Mouse (Mus musculus) megakaryocyte-erythroid progenitor cell, adult 5-6 weeks (primary cell): Measurements from ENCODE around the gene Zfp583. TPM values are rescaled to one million over a fixed set of nuclear protein-coding genes. Genes with fewer than 3 reads are reported as not detected.
"Not testable (repeated sequence)": the region's sequence is repeated elsewhere in the genome, so short reads cannot be mapped to it uniquely, and the experiment has no call there.

Experiments used
- ATAC-seq: replicated peaks from 2 replicates; pipeline ENCODE4 v1.8.0; 2016; ENCODE audit warnings: mild to moderate bottlenecking, inconsistent platforms; ENCODE audit not compliant: severe bottlenecking, poor library complexity, low FRiP score, low TSS enrichment
- total RNA-seq, 2 experiments: library from RNA; stranded (forward) in 1 of 2; stranded (reverse) in 1 of 2; fragments of 200-1000, 215-1000 nt in 1 of 2; fragments of >200 nt in 1 of 2; fragmentation: Nextera tagmentation in 1 of 2; gene quantifications; 2 replicates each; pipeline ENCODE4 v1.2.3; 2014 to 2017

Zfp583 gene
- total RNA-seq, 2 experiments from 2014 or later, result 2.5 to 5.2 TPM

DNA sequence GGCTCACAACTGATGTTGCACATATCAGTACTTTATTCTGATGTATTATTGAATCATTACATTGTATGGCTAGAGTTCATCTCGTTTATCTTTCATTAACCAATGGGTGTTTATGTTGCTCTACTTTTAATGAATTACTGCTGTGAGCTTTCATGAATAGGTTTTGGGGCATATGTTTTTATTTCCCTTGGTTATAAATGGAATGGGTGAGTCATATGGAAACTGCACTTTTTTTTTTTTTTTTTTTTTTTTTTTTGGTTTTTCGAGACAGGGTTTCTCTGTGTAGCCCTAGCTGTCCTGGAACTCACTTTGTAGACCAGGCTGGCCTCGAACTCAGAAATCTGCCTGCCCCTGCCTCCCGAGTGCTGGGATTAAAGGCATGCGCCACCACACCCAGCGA lies 40.0 kb downstream of the Zfp583 start:
- not testable (repeated sequence) for ATAC-seq

DNA sequence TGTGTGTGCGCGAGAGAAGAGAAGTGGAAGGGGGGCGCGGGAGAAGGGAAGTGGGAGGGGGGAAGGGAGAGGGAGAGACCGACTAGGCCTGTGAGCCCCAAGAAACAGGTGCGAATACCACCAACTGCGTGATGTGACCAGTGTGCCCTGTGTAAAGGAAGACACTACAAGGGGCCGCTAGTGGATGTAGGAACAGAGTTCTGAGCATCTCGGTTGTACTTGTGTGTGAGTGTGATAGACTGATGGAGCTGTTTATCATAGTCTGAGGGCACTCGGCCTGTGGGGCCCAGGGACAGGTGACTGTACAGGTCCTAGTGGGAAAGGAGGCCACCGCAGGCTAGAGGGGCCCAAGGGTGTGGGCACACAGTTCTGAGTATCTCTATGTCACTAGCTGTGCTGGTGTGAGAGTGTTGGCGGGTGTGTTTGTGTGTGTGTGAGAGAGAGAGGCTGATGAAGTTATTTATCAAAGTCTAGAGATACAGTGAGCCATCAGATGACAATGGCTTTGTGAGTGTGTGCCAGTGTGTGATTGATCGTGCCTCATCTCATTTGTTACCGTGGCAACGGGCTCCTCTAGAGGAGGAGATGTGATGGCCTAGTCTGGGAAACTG lies 44.1 kb downstream of the Zfp583 start:
- ATAC-seq, result 0 out of 2 replicates have a peak, but pooled peaks have one; percentile 3

DNA sequence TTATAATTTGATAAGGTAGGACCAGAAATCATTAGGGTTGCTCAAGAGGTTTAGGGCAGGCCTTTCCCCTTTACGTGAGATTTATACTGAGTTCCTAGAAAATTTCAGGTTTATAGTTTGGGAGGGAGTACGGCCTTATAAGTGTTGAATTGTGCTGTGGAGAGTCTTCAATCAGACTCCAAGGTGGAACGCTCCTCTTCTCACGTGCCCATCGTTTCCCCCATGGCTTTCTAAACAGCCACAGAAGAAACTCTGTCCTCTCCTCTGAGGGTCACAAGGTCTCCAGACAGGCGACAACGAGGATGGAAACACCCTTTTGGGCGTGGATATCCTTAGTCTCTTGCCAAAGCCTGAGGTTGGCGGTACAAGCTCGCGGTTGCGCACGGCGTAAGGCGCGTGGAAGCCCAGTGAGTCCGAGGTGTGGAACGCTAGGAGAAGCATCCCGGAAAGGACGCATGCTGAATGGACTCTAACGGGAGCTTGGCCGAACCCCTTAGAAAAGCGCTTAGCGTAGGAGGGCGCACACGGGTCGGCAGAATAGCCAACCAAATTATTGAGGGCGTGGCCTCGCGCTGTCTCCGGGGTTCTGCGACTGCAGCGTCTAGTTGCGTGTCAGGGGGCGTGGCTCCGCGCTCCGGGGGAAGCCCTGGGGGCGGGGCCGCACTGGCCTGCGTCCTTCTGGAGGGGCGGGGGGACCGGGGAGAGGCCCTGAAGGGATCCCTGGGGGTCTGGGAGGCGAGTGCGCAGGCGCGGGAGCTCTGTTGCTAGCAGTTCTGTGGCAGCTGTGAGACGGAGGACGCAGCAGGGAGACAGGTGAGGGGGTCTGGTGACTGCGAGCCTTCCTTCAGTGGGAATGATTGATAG lies 45.0 kb downstream of the Zfp583 start, which contains the start of gene Zfp667:
Gene Zfp667, plus strand, starts transcription at position 738 of the 864 bp plus-strand sequence.
- ATAC-seq, result peak; percentile 78

DNA sequence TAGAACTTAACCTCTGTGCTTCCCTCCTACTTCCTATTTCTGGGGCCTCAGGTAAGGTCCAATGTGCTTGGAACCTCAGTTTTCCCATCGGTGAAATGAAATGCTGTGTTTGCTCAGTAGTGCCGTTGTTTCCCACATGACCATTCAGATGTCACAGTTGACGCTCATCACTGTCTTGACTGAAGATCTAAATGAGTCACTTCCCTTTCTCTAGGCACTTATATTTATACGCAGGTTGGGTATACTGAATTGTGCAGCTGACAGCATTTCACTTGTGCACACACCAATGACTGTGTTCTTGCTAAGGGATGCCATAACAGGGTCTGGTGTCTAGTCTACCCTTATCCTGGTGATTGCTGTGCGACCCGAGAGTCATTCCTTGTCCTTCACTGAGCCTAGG lies 45.7 kb downstream of the Zfp583 start:
- no peak for ATAC-seq

DNA sequence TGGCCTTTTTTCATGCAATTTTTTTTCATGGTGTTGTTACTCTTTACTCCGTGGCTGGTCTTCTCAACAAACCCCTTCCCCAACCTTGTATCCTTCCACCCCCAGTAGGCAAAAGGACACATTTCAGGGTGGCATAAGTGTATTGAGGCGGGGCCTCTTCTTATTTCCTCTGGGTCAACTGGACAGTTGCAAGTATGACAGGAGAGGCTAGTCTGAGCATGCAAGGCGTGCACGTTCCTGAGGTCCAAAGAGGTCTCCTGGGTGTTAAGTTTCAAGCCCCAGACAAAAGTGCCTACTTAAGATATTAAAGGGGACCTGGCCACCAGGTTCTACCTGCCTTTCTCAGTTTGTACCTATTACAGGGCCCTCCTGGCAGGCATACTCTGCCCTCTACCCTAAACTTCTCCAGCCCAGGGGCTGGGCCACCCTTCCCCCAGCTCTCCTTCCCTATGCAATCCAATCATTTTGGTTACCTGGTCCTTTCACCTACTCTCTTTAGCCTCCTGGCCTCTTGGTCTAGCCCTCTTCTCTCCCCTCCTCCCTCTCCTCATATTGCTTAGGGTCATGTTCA lies 46.6 kb downstream of the Zfp583 start:
- ATAC-seq, result no peak

DNA sequence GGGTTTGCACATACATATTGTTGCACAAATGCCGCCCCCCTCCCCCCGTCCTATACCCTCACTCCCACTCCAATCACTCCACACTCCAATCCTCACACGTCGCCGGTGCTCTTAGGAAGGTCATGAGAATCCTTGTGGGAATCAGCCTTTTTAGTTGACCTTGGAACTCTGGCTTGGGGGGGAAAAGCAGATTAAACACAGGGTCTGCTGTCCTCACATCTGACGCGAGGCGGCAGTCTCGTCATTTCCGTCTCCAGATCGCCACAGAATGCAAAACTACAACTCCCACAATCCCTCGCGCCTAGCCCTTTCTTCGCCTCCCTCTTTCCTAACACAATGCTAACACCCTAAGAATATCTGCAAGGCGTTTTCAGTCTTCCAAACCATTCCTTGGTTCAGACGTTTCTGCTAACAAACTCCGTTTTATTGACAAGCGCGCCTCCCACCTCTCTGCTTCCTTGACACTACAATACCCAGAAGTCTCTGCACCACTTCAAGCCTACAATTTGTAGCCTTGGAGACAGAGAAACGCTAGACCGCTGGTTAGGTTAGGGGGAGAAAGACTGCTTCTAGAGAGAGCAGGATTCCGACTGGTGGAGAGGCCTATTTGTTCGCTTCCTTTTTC lies 47.5 kb downstream of the Zfp583 start:
- peak; percentile 71 for ATAC-seq

DNA sequence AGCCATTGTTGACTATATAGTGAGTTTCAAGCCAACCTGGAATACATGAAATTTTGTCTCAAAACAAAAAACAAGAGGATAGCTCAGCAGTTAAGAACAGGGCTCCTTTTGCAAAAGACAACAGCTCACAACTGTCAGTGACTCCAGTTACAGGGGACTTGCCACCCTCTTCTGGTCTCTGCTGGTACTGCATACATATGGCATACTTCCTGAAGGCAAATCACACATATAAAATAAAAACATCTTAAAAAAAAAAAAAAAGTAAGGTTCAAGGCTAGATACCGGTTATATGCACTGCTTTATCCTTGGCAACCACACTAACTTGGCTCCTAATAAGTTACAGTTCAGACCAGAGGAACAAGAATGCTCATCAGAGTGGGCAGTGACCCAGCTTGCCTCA lies 48.3 kb downstream of the Zfp583 start:
- peak; percentile 40 for ATAC-seq

DNA sequence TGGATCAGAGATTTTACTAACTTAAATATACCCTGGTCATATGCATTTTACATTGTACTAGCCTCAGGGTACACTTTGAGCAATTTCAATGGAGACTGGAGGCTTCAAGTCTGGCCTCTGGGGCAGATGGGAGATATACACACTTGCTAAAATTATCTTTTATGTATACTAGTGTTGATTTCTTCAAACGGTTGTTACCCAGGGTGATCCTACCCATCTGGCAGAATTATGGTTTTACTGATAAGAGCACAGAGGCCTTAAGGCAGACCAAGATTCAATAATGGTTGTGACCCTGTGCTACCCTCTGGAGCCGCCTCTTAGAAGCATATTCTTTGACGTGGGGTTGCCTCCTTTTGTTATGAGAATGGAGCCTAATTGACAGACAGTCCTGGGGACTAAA lies 53.2 kb downstream of the Zfp583 start:
- ATAC-seq, result peak; percentile 90

DNA sequence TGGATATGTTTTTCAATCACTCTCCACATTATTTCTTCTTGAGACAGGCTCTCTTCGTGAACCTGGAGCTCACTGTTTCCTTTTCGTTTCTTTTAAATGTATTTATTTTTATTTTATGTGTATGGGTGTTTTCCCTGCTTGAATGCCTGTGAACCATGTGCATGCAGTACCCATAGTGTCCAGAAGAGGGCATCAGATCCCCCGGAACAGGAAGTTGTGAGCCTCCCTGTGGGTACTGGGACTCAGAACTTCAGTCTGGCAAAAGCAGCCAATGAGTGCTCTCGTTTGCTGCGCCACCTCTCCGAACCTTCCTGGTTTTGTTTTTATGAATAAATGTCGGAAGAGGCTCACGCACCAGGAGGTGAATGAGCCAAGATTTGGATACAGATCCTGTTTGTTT lies 65.4 kb downstream of the Zfp583 start:
- peak; percentile 77 for ATAC-seq

Other genes starting within 250 kb of the Zfp583 start
- gene Zfp787, start 175.3 kb downstream of the Zfp583 start, total RNA-seq (2014; fragmentation: Nextera tagmentation), result 21.9 and 43.6 TPM in 2 replicates
- 16.7 and 17.3 TPM in 2 replicates for gene Zfp787, start 175.3 kb downstream of the Zfp583 start, total RNA-seq (2017)
- 4.1 and 11.9 TPM in 2 replicates for gene Zfp444, start 159.1 kb downstream of the Zfp583 start, total RNA-seq (2014; fragmentation: Nextera tagmentation)
- gene Zfp444, start 159.1 kb downstream of the Zfp583 start, total RNA-seq (2017), result 21.9 and 22.6 TPM in 2 replicates
- gene Galp, start 134.2 kb downstream of the Zfp583 start, total RNA-seq (2014; fragmentation: Nextera tagmentation), result not detected in 2 replicates
- gene Galp, start 134.2 kb downstream of the Zfp583 start, total RNA-seq (2017), result not detected in 2 replicates
- gene Zscan5b, start 109.0 kb downstream of the Zfp583 start, total RNA-seq (2014; fragmentation: Nextera tagmentation), result not detected in 2 replicates
- not detected in 2 replicates for gene Zscan5b, start 109.0 kb downstream of the Zfp583 start, total RNA-seq (2017)
- gene Epp13, start 78.6 kb downstream of the Zfp583 start, total RNA-seq (2014; fragmentation: Nextera tagmentation), result not detected in 2 replicates
- not detected in 2 replicates for gene Epp13, start 78.6 kb downstream of the Zfp583 start, total RNA-seq (2017)
- gene Zfp667, start 44.7 kb downstream of the Zfp583 start, total RNA-seq (2014; fragmentation: Nextera tagmentation), result 2.5 and 3.5 TPM in 2 replicates
- gene Zfp667, start 44.7 kb downstream of the Zfp583 start, total RNA-seq (2017), result 2.5 and 4.7 TPM in 2 replicates
- 0.11 and 0.87 TPM in 2 replicates for gene Gm3854, start 12.5 kb upstream of the Zfp583 start, total RNA-seq (2014; fragmentation: Nextera tagmentation)
- gene Gm3854, start 12.5 kb upstream of the Zfp583 start, total RNA-seq (2017), result 0.30 and 1.1 TPM in 2 replicates
- 2.8 and 7.0 TPM in 2 replicates for gene Zfp78, start 32.0 kb upstream of the Zfp583 start, total RNA-seq (2014; fragmentation: Nextera tagmentation)
- gene Zfp78, start 32.0 kb upstream of the Zfp583 start, total RNA-seq (2017), result 3.6 and 3.7 TPM in 2 replicates
- 0.49 and 1.4 TPM in 2 replicates for gene Zfp28, start 52.0 kb upstream of the Zfp583 start, total RNA-seq (2014; fragmentation: Nextera tagmentation)
- 0.89 and 6.2 TPM in 2 replicates for gene Zfp28, start 52.0 kb upstream of the Zfp583 start, total RNA-seq (2017)
- gene Smim17, start 67.4 kb upstream of the Zfp583 start, total RNA-seq (2014; fragmentation: Nextera tagmentation), result not detected in 2 replicates
- gene Smim17, start 67.4 kb upstream of the Zfp583 start, total RNA-seq (2017), result not detected in 2 replicates
- not detected in 2 replicates for gene Gm20715, start 79.0 kb upstream of the Zfp583 start, total RNA-seq (2014; fragmentation: Nextera tagmentation)
- gene Gm20715, start 79.0 kb upstream of the Zfp583 start, total RNA-seq (2017), result not detected in 2 replicates
- not detected in 2 replicates for gene Olfr1344, start 107.4 kb upstream of the Zfp583 start, total RNA-seq (2014; fragmentation: Nextera tagmentation)
- not detected in 2 replicates for gene Olfr1344, start 107.4 kb upstream of the Zfp583 start, total RNA-seq (2017)
- not detected in 2 replicates for gene Olfr1336, start 124.9 kb upstream of the Zfp583 start, total RNA-seq (2014; fragmentation: Nextera tagmentation)
- not detected in 2 replicates for gene Olfr1336, start 124.9 kb upstream of the Zfp583 start, total RNA-seq (2017)
- not detected in 2 replicates for gene Olfr1346, start 135.8 kb upstream of the Zfp583 start, total RNA-seq (2014; fragmentation: Nextera tagmentation)
- not detected in 2 replicates for gene Olfr1346, start 135.8 kb upstream of the Zfp583 start, total RNA-seq (2017)
- not detected in 2 replicates for gene Olfr5, start 155.7 kb upstream of the Zfp583 start, total RNA-seq (2014; fragmentation: Nextera tagmentation)
- not detected in 2 replicates for gene Olfr5, start 155.7 kb upstream of the Zfp583 start, total RNA-seq (2017)
- gene Olfr1347, start 168.5 kb upstream of the Zfp583 start, total RNA-seq (2014; fragmentation: Nextera tagmentation), result not detected in 2 replicates
- not detected in 2 replicates for gene Olfr1347, start 168.5 kb upstream of the Zfp583 start, total RNA-seq (2017)
- gene Olfr1348, start 177.5 kb upstream of the Zfp583 start, total RNA-seq (2014; fragmentation: Nextera tagmentation), result not detected in 2 replicates
- gene Olfr1348, start 177.5 kb upstream of the Zfp583 start, total RNA-seq (2017), result not detected in 2 replicates
- not detected in 2 replicates for gene Olfr1349, start 191.7 kb upstream of the Zfp583 start, total RNA-seq (2014; fragmentation: Nextera tagmentation)
- gene Olfr1349, start 191.7 kb upstream of the Zfp583 start, total RNA-seq (2017), result not detected in 2 replicates
- gene Olfr1350, start 233.6 kb upstream of the Zfp583 start, total RNA-seq (2014; fragmentation: Nextera tagmentation), result not detected in 2 replicates
- not detected in 2 replicates for gene Olfr1350, start 233.6 kb upstream of the Zfp583 start, total RNA-seq (2017)